Mouse (Mus musculus) liver, adult 2 months (tissue): ENCODE measurements around the gene Btn2a2.

Experiments used
- CTCF ChIP-seq: fragments of 200-500 bp; IDR thresholded peaks from 2 replicates; pipeline ENCODE4 v1.5.1; 2011; ENCODE audit warnings: low read depth, low read length, control low read depth
- POLR2A ChIP-seq: fragments of 200-500 bp; IDR thresholded peaks from 2 replicates; pipeline ENCODE4 v1.6.1; 2011; ENCODE audit warnings: low read length, control low read depth; ENCODE audit not compliant: insufficient read depth; ENCODE audit errors: extremely low read depth

GRCm38 (mm10) chr13:23466306-23466705 is 22.4 kb downstream of the Btn2a2 start:
- no peak for TF ChIP-seq CTCF
- no peak for TF ChIP-seq POLR2A
